Mouse (Mus musculus): Measurements from ENCODE around the gene Zfp324. TPM values are rescaled to one million over a fixed set of nuclear protein-coding genes. Genes with fewer than 3 reads are reported as not detected.
"Not testable (repeated sequence)": the region's sequence is repeated elsewhere in the genome, so short reads cannot be mapped to it uniquely, and the experiment has no call there.

Zfp324 gene
- polyA plus RNA-seq (2015; fragmentation: Nextera tagmentation; extraction: Ambion mirVana), result 13.3 and 13.5 TPM in 2 replicates

DNA sequence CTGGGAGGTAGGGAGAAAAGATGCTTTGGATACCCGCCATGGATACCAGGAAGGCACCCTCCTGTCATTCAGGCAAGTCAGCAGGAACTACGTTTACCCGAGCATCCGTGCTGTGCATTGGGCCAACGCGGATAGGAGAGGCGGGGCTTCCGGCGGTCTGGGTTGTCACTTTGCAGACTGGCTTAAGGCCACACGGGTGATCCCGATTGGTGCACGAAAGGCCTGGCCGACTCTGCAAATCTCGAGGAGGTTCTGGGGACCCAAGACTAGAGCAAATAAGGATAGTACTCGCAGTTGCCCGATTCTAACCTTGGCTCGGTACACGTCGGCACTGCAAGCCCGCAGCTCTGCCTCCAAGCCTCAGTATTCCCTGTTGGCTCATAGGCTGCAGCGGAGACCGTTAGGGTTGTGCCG lies at the start of gene Zfp324:
TSS of gene Zfp324 (plus strand) at position 161 of the 414 bp plus-strand sequence.
- H3K4me1 ChIP-seq, result peaks cover 17% of the 10 kb centered on the region
- peaks cover 22% of the 10 kb centered on the region for H3K36me3 ChIP-seq
- no peaks in the 10 kb centered on the region for H3K9me3 ChIP-seq
- H3K27me3 ChIP-seq, result no peaks in the 10 kb centered on the region
- peak within 1 kb of the TSS; percentile 92 for H3K4me3 ChIP-seq
- peak within 1 kb of the TSS; percentile 92 for H3K9ac ChIP-seq
- peak within 1 kb of the TSS; percentile 94 for H3K27ac ChIP-seq
- peak within 1 kb of the TSS; percentile 84 for H3K4me2 ChIP-seq
- ATAC-seq (ENCODE audit: insufficient number of reproducible peaks, low FRiP score, low TSS enrichment, low read depth), result peak; percentile 87
- WGBS, result 0% methylated on average over 23 of the region's 23 CpGs

DNA sequence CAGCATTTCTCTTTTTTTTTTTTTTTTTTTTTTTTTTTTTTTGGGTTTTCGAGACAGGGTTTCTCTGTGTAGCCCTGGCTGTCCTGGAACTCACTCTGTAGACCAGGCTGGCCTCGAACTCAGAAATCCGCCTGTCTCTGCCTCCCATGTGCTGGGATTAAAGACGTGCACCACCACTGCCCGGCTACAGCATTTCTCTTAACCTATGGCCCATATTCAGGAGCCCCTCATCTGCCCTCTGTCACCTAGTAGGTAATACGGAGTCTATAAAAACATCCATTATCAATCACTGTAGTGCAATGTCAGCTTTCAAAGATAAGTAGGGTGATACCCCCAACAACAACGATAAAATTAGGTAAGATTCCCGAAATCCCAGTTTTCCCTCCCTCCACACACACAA lies 45.1 kb upstream of the Zfp324 start:
- H3K36me3 ChIP-seq, result peaks cover 24% of the 10 kb centered on the region
- not testable (repeated sequence) for ATAC-seq (ENCODE audit: insufficient number of reproducible peaks, low FRiP score, low TSS enrichment, low read depth); H3K27me3 ChIP-seq; H3K27ac ChIP-seq; H3K4me2 ChIP-seq; H3K4me3 ChIP-seq; H3K9me3 ChIP-seq; H3K9ac ChIP-seq
- H3K4me1 ChIP-seq, result peaks cover 19% of the 10 kb centered on the region
- WGBS, result 81% methylated on average over 7 of the region's 8 CpGs

DNA sequence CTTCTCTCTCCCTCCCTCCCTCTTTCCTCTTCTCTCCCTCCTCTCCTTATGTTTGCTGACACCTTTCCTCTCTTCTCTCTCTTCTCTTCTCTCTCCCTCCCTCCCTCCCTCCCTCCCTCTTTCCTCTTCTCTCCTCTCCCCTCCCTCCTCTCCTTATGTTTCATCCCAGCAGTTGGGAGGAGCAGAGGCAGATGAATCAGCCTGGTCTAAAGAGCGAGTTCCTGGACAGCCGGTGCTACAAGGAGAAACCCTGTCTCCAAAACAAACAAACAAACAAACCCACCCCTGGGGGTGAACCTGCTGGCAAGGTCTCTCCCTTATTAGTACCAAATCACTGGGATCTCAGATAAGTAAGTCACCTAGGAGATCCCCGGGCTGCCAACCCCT lies 44.3 kb upstream of the Zfp324 start:
- Histone ChIP-seq H3K27me3 (peaks cover 15% of the 10 kb centered on the region; the same call in 1 of the 2 replicates), H3K4me1 (peaks cover 22% of the 10 kb centered on the region), H3K27ac (peak overlapping the region; percentile 98), H3K9ac (peak overlapping the region; percentile 79), H3K36me3 (peaks cover 32% of the 10 kb centered on the region), H3K9me3 (no peaks in the 10 kb centered on the region), H3K4me3 (peak overlapping the region; percentile 93), H3K4me2 (peak overlapping the region; percentile 70)
- WGBS, result 2% methylated on average over 3 of the region's 3 CpGs
- no peak for ATAC-seq (ENCODE audit: insufficient number of reproducible peaks, low FRiP score, low TSS enrichment, low read depth)

DNA sequence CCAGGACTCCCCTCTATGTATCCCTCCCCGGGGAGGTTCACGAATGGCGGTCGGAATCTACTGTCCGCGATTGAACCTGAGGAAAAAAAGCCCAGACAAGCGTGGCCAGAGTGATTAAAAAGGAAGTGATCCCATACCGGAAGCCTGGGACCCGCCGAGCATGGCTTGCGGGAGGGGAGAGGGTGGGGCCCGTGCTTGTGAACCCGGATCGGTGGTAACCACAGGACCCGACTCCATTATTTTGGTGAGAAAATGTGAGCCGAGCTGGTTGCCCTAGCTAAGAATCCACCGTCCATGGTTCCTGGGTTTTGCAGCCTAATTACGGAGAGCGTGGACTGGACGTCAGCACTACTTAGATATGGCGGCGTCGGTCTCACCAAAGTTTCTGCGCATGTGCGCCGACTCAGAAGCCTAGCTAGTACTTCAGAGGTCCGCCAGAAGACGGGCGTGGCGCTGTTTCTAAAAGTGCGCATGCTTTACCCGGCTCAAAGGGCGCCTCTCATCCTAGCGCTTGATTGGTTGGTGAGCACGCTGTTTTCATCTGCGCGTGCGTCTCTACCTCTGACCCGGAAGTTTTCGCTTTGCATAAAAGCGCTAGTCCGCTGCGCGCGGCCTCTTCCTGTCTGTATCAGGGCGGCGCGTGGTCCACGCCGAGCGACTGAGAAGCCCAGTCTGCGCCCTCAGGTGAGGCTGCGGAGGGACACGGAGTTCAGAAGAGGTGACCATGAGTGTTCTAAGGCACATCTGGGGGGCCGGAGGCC lies 43.8 kb upstream of the Zfp324 start, which contains the start of gene Rps5:
TSS of gene Rps5 (plus strand) at position 586 of the 761 bp plus-strand sequence.
- peak within 1 kb of the TSS; percentile 98 for H3K27ac ChIP-seq
- H3K4me2 ChIP-seq, result peak within 1 kb of the TSS; percentile 82
- peaks cover 38% of the 10 kb centered on the region for H3K36me3 ChIP-seq
- H3K4me3 ChIP-seq, result peak within 1 kb of the TSS; percentile 93
- whole genome bisulfite sequencing, result under 1% methylated on average over 55 of the region's 55 CpGs
- H3K9me3 ChIP-seq, result no peaks in the 10 kb centered on the region
- peak within 1 kb of the TSS; percentile 92 for H3K9ac ChIP-seq
- peaks cover 25% of the 10 kb centered on the region for H3K4me1 ChIP-seq
- peak; percentile 98 for ATAC-seq (ENCODE audit: insufficient number of reproducible peaks, low FRiP score, low TSS enrichment, low read depth)
- H3K27me3 ChIP-seq, result peaks cover 18% of the 10 kb centered on the region; the same call in 1 of the 2 replicates

DNA sequence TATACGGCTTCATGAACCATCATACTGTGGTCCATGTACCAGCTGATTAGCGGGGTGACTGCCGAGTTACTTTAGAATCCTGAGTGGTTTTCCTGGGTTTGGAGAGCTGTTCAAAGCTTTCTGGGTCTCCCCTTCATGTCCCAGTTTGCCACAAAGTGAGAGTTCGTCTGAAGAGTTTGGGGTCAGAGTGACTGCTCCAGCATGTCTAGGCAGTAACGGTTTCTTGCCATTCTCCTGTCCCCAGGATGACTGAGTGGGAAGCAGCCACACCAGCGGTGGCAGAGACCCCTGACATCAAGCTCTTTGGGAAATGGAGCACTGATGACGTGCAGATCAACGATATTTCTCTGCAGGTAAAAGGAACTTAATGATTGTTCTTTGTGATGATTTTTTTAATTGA lies 42.9 kb upstream of the Zfp324 start:
- Histone ChIP-seq H3K4me2 (peak overlapping the region; percentile 82), H3K9me3 (no peaks in the 10 kb centered on the region), H3K27me3 (peaks cover 26% of the 10 kb centered on the region; the same call in 1 of the 2 replicates), H3K9ac (peak overlapping the region; percentile 92), H3K4me1 (peaks cover 33% of the 10 kb centered on the region), H3K4me3 (peak overlapping the region; percentile 93), H3K27ac (peak overlapping the region; percentile 75; the same call in 1 of the 2 replicates), H3K36me3 (peaks cover 42% of the 10 kb centered on the region)
- ATAC-seq (ENCODE audit: insufficient number of reproducible peaks, low FRiP score, low TSS enrichment, low read depth), result no peak
- whole genome bisulfite sequencing, result 3% methylated on average over 8 of the region's 8 CpGs

DNA sequence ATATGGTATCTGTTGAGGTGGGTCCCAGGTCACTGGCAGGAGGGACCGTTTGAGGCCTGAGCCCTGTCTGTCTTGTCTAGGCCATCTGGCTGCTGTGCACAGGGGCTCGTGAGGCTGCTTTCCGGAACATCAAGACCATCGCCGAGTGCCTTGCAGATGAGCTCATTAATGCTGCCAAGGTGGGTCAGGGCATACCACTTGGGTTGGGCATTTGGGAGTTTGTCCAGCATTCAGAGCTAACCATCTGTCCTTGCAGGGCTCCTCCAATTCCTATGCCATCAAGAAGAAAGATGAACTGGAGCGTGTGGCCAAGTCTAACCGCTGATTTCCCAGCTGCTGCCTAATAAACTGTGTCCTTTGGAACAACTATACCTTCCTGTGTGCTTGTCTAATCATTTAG lies 39.3 kb upstream of the Zfp324 start:
- Histone ChIP-seq H3K4me3 (no peak overlapping the region), H3K27ac (no peak overlapping the region), H3K27me3 (peaks cover 41% of the 10 kb centered on the region; the same call in 1 of the 2 replicates), H3K36me3 (peaks cover 42% of the 10 kb centered on the region), H3K9me3 (no peaks in the 10 kb centered on the region), H3K4me2 (no peak overlapping the region), H3K4me1 (peaks cover 41% of the 10 kb centered on the region), H3K9ac (no peak overlapping the region)
- 82% methylated on average over 7 of the region's 7 CpGs for WGBS
- no peak for ATAC-seq (ENCODE audit: insufficient number of reproducible peaks, low FRiP score, low TSS enrichment, low read depth)

DNA sequence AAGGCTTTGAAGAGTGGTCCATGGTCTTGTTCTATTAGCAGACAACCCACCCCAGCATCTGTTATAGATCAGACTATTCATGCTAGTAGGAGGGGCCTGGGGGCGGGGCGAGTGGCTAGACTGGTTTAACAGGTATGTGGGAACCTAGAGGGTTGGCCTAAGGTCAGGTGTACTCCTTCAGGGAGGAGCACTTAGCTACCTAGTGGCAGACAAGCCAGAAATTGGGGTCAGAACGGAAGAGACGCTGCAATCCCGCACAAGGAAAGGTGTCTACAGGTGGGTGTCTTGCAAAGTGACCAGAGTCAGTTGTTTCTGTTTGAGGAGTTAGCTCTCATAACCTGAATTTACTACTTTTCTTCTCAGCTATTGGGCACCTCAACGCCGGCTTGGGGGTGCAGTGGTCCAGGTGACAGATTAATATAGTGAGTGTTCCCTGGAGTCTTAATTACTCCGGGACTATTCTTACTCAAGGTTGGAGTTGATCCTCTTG lies 38.4 kb upstream of the Zfp324 start, which contains the start of gene Rnf225:
TSS of gene Rnf225 (plus strand) at position 226 of the 490 bp plus-strand sequence.
- peak within 1 kb of the TSS; percentile 35; the same call in 1 of the 2 replicates for H3K9ac ChIP-seq
- H3K27ac ChIP-seq, result no peak within 1 kb of the TSS
- no peaks in the 10 kb centered on the region for H3K9me3 ChIP-seq
- H3K4me1 ChIP-seq, result peaks cover 41% of the 10 kb centered on the region
- H3K27me3 ChIP-seq, result peaks cover 41% of the 10 kb centered on the region; the same call in 1 of the 2 replicates
- H3K4me2 ChIP-seq, result peak within 1 kb of the TSS; percentile 66
- WGBS, result 18% methylated on average over 8 of the region's 8 CpGs
- peaks cover 42% of the 10 kb centered on the region for H3K36me3 ChIP-seq
- peak within 1 kb of the TSS; percentile 38 for H3K4me3 ChIP-seq
- peak; percentile 27; the same call in 1 of the 2 replicates for ATAC-seq (ENCODE audit: insufficient number of reproducible peaks, low FRiP score, low TSS enrichment, low read depth)

DNA sequence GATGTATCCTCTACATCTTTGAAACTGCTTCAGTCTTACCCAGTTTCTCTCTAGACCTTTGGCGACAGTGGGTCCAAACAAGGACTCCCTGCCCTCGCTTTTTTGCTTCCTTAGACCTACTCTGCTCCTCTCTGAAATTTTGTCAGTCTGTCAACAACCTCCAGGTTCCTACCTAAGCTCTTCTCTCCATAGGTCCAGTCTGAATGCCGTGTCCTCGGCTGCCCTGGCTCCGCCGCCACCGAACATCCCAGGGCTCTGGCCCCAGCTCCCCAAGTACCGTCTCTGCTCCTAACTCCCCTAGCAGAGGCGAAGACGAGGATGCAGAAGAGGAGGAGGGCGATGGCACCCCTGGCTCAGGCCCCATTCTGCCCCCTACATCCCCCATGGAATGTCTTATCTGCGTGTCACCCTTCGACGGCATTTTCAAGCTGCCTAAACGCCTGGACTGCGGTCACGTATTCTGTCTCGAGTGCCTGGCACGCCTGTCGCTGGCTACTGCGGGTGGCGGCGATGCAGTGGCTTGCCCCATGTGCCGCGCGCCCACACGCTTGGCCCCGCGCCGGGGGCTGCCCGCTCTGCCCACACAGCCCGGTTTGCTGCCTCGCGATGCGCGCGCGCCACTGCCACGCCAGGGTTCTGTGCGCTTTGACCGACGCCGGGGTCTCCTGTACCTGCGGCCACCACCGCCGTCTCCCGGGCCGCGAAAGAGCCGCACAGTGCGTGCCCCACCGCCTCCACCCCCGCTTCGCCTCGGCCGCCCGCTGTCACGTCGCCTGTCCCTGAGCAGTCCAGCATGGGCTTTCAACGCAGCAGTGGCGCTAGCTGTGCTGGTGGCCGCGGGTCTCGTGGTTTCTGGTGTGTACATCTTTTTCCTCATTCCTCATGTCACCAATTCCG lies 37.7 kb upstream of the Zfp324 start:
- peaks cover 41% of the 10 kb centered on the region; the same call in 1 of the 2 replicates for H3K27me3 ChIP-seq
- 4% methylated on average over 65 of the region's 65 CpGs for WGBS
- H3K9me3 ChIP-seq, result no peaks in the 10 kb centered on the region
- H3K4me2 ChIP-seq, result peak overlapping the region; percentile 66
- H3K27ac ChIP-seq, result no peak overlapping the region
- H3K9ac ChIP-seq, result peak overlapping the region; percentile 35; the same call in 1 of the 2 replicates
- H3K4me1 ChIP-seq, result peaks cover 38% of the 10 kb centered on the region
- H3K4me3 ChIP-seq, result peak overlapping the region; percentile 38
- 0 out of 2 replicates have a peak, but pooled peaks have one; percentile 27 for ATAC-seq (ENCODE audit: insufficient number of reproducible peaks, low FRiP score, low TSS enrichment, low read depth)
- peaks cover 42% of the 10 kb centered on the region for H3K36me3 ChIP-seq

DNA sequence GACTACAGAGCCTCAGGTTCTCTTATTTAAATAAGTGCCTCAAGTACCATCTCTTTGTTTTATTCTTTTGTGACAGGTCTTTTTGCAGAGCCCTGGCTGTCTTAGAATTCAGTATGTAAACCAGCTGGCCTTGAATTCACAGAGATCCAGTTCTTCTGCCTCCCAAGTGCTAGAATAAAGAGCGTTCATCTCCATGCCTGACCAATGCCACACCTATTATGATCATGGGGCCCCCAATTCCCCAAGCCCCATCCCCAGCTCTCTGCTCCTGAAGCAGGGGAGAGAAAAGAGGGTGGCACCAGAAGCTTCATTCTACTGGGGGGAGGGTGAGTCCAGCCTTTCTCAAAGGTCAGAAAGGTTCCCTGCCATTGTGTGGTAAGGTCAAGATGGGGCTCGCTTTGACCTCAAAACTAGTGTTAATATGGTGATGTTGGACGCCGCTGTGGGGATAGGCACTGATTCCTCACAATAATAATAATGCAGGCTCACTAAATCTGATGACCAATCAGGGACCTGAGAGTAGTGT lies 32.0 kb upstream of the Zfp324 start:
- H3K4me1 ChIP-seq, result no peaks in the 10 kb centered on the region
- no peaks in the 10 kb centered on the region for H3K9me3 ChIP-seq
- H3K9ac ChIP-seq, result no peak overlapping the region
- H3K4me2 ChIP-seq, result no peak overlapping the region
- WGBS, result 80% methylated on average over 4 of the region's 4 CpGs
- H3K27ac ChIP-seq, result no peak overlapping the region
- ATAC-seq (ENCODE audit: insufficient number of reproducible peaks, low FRiP score, low TSS enrichment, low read depth), result no peak
- H3K27me3 ChIP-seq, result peaks cover 5% of the 10 kb centered on the region; the same call in 1 of the 2 replicates
- H3K4me3 ChIP-seq, result no peak overlapping the region
- H3K36me3 ChIP-seq, result no peaks in the 10 kb centered on the region

DNA sequence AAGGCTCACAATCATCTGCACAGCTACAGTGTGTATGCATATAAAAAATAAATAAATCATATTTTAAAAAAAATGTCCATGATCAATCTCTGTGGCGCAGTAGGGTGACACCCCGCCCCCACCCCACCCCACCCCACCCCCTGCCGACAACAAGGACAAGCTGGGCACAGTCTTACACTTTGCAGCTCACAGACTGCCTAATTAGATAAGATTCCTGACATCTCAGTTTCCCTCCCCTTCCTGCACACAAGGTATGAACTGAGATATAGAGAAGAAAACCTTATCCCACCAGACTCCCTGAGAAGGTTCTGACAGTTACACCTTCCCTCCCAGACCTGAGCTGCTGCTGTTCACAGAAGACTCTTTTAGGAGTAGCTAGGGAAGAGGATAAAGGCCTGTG lies 30.8 kb upstream of the Zfp324 start:
- no peak for ATAC-seq (ENCODE audit: insufficient number of reproducible peaks, low FRiP score, low TSS enrichment, low read depth)
- no peak overlapping the region for H3K4me3 ChIP-seq
- H3K27ac ChIP-seq, result no peak overlapping the region
- no peaks in the 10 kb centered on the region for H3K36me3 ChIP-seq
- H3K4me2 ChIP-seq, result no peak overlapping the region
- H3K9me3 ChIP-seq, result no peaks in the 10 kb centered on the region
- no peak overlapping the region for H3K9ac ChIP-seq
- 76% methylated on average over 3 of the region's 3 CpGs for WGBS
- no peaks in the 10 kb centered on the region for H3K4me1 ChIP-seq
- no peaks in the 10 kb centered on the region for H3K27me3 ChIP-seq

DNA sequence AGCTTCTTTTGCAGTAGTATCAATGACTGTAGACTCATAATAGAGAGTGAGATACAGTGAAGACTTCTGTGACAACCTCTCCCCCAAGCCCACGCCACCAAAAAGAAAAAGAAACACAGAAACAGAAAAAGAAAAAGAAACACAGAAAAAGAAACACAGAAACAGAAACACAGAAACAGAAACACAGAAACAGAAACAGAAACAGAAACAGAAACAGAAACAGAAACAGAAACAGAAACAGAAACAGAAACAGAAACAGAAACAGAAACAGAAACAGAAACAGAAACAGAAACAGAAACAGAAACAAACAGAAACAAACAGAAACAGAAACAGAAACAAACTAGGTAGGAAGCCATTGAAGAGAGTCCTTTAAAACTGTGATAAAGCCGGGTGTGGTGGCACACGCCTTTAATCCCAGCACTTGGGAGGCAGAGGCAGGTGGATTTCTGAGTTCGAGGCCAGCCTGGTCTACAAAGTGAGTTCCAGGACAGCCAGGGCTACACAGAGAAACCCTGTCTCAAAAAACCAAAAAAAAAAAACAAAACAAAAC lies 28.3 kb upstream of the Zfp324 start:
- not testable (repeated sequence) for H3K4me1 ChIP-seq; H3K4me2 ChIP-seq; H3K36me3 ChIP-seq; H3K9ac ChIP-seq; H3K27me3 ChIP-seq; ATAC-seq (ENCODE audit: insufficient number of reproducible peaks, low FRiP score, low TSS enrichment, low read depth); H3K9me3 ChIP-seq; H3K27ac ChIP-seq; H3K4me3 ChIP-seq
- 84% methylated on average over 4 of the region's 4 CpGs for WGBS

Measured in limb, embryonic 15.5 days (tissue).